Mouse (Mus musculus): Measurements from ENCODE around the gene Med29.
A peak's percentile ranks its signal among the peaks of the same experiment; 100 is the strongest.

The Med29 gene

GRCm38 (mm10) chr7:28392429-28393271 lies at the start of gene Med29, which contains the start of gene Paf1:
Gene Med29 (minus strand): TSS chr7:28392708.
Gene Paf1 (plus strand): TSS chr7:28392951.
- DNase-seq (ENCODE audit: low read depth): peak; percentile 99

GRCm38 (mm10) chr7:28441776-28442485 lies 49.4 kb upstream of the Med29 start:
- DNase-seq (ENCODE audit: low read depth): peak; percentile 54

GRCm38 (mm10) chr7:28440739-28441138 lies 48.2 kb upstream of the Med29 start:
- peak; percentile 95 for DNase-seq (ENCODE audit: low read depth)

DNA sequence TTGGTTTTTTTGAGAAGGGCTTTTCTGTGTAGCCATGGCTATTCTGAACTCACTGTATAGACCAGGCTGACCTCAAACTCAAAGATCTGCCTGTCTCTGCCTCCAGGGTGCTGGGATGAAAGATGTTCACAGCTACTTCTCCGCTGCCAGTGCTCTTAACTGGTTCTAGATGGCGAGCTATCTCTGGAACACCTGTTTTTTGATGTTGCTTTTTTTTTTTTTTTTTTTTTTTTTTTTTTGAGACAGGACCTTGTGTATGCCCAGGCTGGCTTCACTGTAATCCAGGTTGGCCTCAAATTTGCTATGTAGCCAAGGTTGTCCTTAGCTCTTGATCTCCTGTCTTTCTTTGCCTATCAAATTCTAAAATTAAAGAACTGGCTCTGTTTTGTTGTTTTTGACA lies 46.3 kb upstream of the Med29 start:
- DNase-seq (ENCODE audit: low read depth): no peak

GRCm38 (mm10) chr7:28437964-28438363 lies 45.5 kb upstream of the Med29 start:
- DNase-seq (ENCODE audit: low read depth): no peak

DNA sequence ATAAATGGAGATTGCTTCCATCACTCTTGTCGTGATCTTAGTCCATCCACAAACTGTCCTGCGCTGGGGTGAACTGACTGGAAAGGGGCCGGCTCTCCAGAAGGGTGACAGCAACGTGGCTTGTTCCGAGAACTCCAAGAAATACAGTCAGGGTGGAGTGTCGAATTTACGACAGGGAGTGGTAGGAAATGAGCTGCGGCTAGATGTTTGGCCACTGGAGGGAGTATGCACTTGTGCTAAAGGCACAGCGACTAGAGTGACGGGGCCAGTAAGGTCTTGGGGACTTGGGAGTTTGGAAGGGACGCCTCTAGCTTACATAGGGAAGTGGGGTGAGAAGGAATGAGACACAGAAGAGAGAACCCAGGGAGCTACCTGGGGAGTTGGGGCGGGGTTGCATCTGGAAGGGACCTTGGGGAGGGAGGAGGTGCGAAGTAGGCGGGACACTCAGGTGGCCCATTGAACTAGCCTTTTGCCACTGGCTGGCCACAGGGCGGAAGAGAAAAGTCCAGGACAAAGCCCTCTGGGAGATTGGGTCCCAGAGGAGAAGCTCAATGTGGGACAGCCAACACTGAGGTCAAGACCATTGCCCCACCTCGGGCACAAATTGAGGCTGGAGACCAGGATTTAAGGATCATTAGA lies 44.5 kb upstream of the Med29 start, which contains the start of gene Gmfg:
TSS of gene Gmfg (plus strand) at position 516 of the 639 bp plus-strand sequence.
- DNase-seq (ENCODE audit: low read depth): peak; percentile 94

GRCm38 (mm10) chr7:28436271-28436904 lies 43.9 kb upstream of the Med29 start:
- peak; percentile 99 for DNase-seq (ENCODE audit: low read depth)

DNA sequence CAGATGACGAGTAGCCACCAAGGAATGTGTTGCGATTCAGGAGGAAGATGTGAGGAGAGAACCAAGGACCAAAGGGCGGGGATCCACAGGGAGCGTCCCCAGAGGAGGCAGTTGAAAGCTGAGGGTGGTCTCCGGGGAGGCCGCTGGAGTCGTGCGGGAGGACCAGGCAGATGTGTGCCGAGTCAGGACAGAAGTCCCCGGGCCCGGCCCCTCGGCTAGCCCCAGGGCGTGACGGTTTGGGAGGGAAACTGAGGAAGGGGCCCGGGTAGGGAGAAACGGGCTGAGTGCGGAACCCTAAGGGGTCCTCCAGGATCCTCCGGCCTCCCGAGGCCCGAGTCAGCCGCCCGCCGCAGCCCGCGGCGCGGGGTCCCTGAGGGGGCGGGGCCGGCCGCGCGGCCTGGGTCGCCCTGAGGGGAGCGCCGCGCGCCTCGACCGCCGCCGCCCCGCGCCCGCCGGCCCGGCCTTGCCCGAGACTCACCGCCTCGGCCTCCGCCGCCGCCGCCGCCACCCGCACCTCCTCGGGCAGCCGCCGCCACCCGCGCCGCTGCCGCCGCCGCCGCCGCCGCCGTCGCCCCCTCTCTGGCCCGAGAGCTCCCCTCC lies 43.3 kb upstream of the Med29 start:
- no peak for DNase-seq (ENCODE audit: low read depth)

DNA sequence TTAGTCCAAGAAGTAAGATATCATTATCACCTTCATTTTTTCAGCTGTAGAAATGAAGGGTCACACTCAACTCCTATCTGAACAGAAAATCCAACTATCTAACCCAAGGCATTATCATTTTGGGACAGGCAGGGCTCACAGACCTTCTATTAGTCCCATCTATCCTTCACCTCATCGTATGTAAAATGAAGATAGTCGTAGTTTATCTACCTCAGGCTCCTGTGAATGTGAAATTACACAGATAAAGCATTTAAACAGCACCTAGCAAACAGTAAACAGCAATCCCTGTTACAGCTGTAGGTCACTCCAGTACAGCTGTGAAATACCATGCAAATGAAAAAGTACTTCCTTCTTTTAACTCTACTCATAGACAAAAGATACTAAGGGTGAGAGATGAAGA lies 39.7 kb upstream of the Med29 start:
- no peak for DNase-seq (ENCODE audit: low read depth)

- no peak for DNase-seq (ENCODE audit: low read depth)
These were observed 38.0 kb upstream of the Med29 start for GRCm38 (mm10) chr7:28430512-28430911.

GRCm38 (mm10) chr7:28427738-28428137 lies 35.2 kb upstream of the Med29 start:
- no peak for DNase-seq (ENCODE audit: low read depth)

DNA sequence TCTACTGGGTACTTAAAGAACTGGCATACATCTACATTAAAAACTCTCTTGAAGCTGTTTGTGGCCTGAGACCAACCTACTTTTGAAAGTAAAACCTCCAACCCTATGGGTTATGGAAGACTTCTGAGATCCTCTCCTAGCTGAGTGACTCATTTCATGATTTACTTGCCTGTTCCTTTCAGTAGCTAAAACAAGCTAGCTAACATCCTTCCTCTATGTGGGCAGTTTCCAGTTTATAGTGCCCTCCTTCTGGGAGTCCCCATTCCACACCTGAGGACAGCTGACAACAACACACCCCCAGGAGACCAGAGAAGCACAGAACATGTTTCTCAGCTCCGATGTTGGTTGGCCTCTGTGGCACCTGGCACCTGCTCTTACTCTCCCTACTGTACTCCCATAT lies 30.5 kb upstream of the Med29 start:
- DNase-seq (ENCODE audit: low read depth): peak; percentile 39

GRCm38 (mm10) chr7:28419416-28419815 lies 26.9 kb upstream of the Med29 start:
- no peak for DNase-seq (ENCODE audit: low read depth)

DNA sequence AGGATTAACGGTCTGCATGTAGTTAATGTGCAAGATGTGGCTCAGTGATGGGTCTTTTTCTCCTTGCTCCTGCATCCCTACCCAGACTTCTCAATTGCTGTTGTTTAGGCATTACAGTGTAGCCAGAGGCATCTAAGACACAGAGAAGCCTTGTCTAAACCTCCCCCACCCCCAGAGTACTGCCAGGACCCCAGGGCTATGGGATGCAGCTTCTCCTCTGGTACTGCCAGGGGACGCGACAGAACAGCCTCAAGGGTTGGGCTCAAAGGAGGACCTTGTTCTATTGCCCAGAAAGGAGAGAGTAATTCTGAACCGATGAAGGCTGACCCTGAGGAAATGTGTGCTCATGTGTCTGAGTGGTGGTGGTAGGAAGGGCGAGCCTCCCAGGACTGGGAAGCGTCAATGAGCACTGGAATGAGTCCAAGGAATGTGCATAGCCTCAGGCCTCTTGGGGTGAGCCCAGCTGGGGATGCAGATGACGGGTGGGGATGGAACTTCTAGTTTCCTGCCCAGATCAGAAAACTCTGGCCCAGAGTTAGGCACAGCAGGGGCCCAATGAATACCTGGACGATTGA lies 25.7 kb upstream of the Med29 start:
- DNase-seq (ENCODE audit: low read depth): no peak

DNA sequence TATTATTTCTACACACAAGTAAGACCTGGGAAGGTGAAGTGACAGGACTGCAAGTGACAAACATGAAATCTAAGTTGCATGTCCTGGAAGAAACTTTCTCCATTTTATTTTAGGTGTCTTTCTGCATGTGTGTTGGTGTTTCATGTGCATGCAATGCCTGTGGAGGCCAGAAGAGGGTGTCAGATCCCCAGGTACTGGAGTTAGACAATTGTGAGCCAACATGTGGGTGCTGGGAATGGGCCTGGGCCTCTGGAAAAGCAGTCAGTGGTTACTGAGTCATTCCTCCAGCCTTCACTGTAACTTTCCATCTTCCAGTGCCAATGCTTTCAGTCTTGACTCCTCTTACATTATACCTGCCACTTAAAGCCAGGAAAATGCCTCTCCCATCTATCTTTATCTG lies 24.9 kb upstream of the Med29 start:
- DNase-seq (ENCODE audit: low read depth): peak; percentile 27

- DNase-seq (ENCODE audit: low read depth): peak; percentile 41
These were observed 20.3 kb upstream of the Med29 start for GRCm38 (mm10) chr7:28412826-28413225.

DNA sequence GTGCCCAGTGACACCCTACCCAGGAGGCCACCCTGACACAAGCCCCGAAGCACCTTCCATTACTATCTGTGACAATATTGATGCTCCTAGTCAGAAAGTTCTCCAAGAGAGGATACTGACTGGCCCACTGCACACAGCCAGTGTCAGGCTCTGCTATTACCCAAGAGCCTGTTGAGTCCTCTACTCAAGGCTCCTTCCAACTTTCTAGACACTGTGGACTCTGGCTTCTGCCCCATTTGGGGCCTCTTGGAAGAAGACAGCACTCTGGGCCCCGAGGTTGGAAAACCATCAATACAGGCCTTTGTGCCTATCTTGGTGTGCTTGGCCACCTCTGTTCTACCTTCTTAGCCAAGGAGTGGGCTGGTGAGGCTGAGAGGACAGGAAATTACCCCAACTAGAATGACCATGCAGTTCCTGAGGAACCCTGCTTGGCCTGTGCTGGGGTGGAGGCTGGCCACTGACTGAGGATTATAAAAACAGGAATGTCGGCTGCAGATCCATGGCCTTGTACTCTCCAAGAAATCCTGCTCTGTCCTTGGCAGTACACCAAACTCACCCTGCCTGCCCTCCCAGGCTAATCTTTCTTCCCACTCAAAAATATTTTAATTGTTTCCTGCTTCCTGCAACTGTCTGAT lies 18.4 kb upstream of the Med29 start:
- no peak for DNase-seq (ENCODE audit: low read depth)

GRCm38 (mm10) chr7:28401942-28402341 lies 9.4 kb upstream of the Med29 start:
- DNase-seq (ENCODE audit: low read depth): no peak

DNA sequence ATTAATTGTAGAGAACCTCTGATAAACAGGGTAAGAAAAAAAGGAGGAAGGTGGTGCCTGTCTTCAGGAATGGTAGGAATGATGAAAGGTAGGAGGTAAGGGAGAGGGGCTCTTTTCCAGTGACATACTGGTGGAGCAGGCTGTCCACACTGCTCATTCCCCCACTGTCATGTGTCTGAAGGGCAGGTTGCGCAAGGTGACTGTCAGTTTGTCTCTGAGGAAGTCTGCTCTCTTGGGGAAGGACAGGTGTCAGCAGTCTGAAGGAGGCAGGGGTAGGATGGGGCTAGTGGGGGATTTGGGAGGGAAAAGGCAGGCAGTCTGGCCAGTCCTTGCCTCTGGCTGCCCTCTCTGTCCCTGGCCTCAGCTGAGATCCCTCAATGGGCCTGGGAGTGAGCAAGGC lies 8.5 kb upstream of the Med29 start:
- DNase-seq (ENCODE audit: low read depth): no peak

DNA sequence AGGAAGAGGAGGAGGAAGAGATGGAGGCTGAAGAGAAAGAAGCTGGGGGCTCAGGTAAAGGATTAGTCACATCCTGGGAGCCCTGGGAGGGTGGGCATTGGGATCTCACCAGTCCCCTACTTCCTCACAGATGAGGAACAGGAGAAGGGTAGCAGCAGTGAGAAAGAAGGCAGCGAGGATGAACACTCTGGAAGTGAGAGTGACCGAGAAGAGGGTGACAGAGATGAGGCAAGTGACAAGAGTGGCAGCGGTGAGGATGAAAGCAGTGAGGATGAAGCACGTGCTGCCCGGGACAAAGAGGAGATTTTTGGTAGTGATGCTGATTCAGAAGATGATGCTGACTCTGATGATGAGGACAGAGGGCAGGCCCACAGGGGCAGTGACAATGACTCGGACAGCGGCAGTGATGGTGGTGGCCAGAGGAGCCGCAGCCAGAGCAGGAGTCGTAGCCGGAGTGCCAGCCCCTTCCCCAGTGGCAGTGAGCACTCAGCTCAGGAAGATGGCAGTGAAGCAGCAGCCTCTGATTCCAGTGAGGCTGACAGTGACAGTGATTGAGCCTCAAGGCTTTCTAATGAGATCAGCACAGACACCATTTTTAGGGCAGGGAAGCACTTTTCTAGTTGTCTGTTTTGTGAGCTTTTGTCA lies 6.3 kb upstream of the Med29 start:
- no peak for DNase-seq (ENCODE audit: low read depth)
